9 mouse cellular contexts compared by ENCODE assay signal in genomic region chr15:90237657-90238056, GRCm38 (mm10). TPM values are rescaled to one million over a fixed set of nuclear protein-coding genes. Genes with fewer than 3 reads are reported as not detected.
DNase-seq lines count a peak whose midpoint lies in the region; ATAC-seq and TF ChIP-seq lines count a peak whose summit lies in the region.
"Had no signal": no experiment of that assay in that cellular context is flagged by ENCODE, and none has a peak within 500 bp of the region (broad histone marks: within the 10 kb centered on the region; RNA-seq: fewer than 3 reads in every experiment).

No protein-coding gene starts in this region.

- H3K27ac ChIP-seq in hindbrain, embryonic 11.5 days (ENCODE audit: low read depth, low read length), result no peak overlapping the region
- H3K27ac ChIP-seq in hindbrain, embryonic 12.5 days, result no peak overlapping the region
- no peak overlapping the region for H3K27ac ChIP-seq in midbrain, embryonic 14.5 days (replicated peaks; ENCODE audit: low read depth, low read length)
- no peak overlapping the region for H3K27ac ChIP-seq in midbrain, embryonic 13.5 days

- no peak overlapping the region for H3K4me3 ChIP-seq in hindbrain, embryonic 11.5 days (ENCODE audit: low read depth, low read length)
- H3K4me3 ChIP-seq in hindbrain, embryonic 12.5 days, result no peak overlapping the region
- H3K4me3 ChIP-seq in midbrain, embryonic 14.5 days (replicated peaks; ENCODE audit: low read depth, low read length), result no peak overlapping the region
- no peak overlapping the region for H3K4me3 ChIP-seq in midbrain, embryonic 13.5 days (replicated peaks)
- H3K4me3 ChIP-seq: hindbrain, embryonic 15.5 days had no signal

- no peaks in the 10 kb centered on the region for H3K27me3 ChIP-seq in hindbrain, embryonic 11.5 days (ENCODE audit: control insufficient read depth, insufficient read depth, low read length)
- no peaks in the 10 kb centered on the region for H3K27me3 ChIP-seq in hindbrain, embryonic 12.5 days
- no peaks in the 10 kb centered on the region for H3K27me3 ChIP-seq in midbrain, embryonic 14.5 days (ENCODE audit: control insufficient read depth, insufficient read depth, low read length)
- H3K27me3 ChIP-seq in midbrain, embryonic 13.5 days, result no peaks in the 10 kb centered on the region
- H3K27me3 ChIP-seq: hindbrain, embryonic 15.5 days had no signal

- DNase-seq in hindbrain, embryonic 11.5 days (ENCODE audit: low spot score), result peak; percentile 57
- DNase-seq in midbrain, embryonic 14.5 days, result peak; percentile 85
- DNase-seq in brain, embryonic 14.5 days (ENCODE audit: low read depth), result peak; percentile 84
- DNase-seq in retina, postnatal 1 day, result peak; percentile 65
- no peak for DNase-seq in cerebellum, adult 18-20 months

- no peaks in the 10 kb centered on the region for H3K9me3 ChIP-seq in hindbrain, embryonic 11.5 days (ENCODE audit: control insufficient read depth, low read length)
- H3K9me3 ChIP-seq in hindbrain, embryonic 12.5 days (replicated peaks), result no peaks in the 10 kb centered on the region
- no peaks in the 10 kb centered on the region for H3K9me3 ChIP-seq in midbrain, embryonic 14.5 days (ENCODE audit: control insufficient read depth, low read length)
- no peaks in the 10 kb centered on the region for H3K9me3 ChIP-seq in midbrain, embryonic 13.5 days
- H3K9me3 ChIP-seq: hindbrain, embryonic 15.5 days had no signal

- H3K36me3 ChIP-seq in hindbrain, embryonic 11.5 days (ENCODE audit: control insufficient read depth, insufficient read depth, low read length), result no peaks in the 10 kb centered on the region
- peaks cover 11% of the 10 kb centered on the region; the same call in 1 of the 2 replicates for H3K36me3 ChIP-seq in hindbrain, embryonic 12.5 days
- peaks cover 6% of the 10 kb centered on the region for H3K36me3 ChIP-seq in midbrain, embryonic 14.5 days (ENCODE audit: control insufficient read depth, insufficient read depth, low read length)
- H3K36me3 ChIP-seq in midbrain, embryonic 13.5 days, result peaks cover 14% of the 10 kb centered on the region

- TF ChIP-seq POLR2A in brain, embryonic 14.5 days (IDR thresholded peaks at IDR 0.05; ENCODE audit: borderline replicate concordance, extremely low read depth, insufficient read depth, insufficient read length, poor library complexity, severe bottlenecking), result no peak

- no peaks in the 10 kb centered on the region for H3K4me1 ChIP-seq in hindbrain, embryonic 11.5 days (replicated peaks; ENCODE audit: control insufficient read depth, insufficient read depth, low read length)
- no peaks in the 10 kb centered on the region for H3K4me1 ChIP-seq in hindbrain, embryonic 12.5 days
- H3K4me1 ChIP-seq in midbrain, embryonic 14.5 days (ENCODE audit: control insufficient read depth, insufficient read depth, low read length), result no peaks in the 10 kb centered on the region
- H3K4me1 ChIP-seq in midbrain, embryonic 13.5 days (replicated peaks), result no peaks in the 10 kb centered on the region
- H3K4me1 ChIP-seq: hindbrain, embryonic 15.5 days had no signal

- no peak for ATAC-seq in hindbrain, embryonic 11.5 days (ENCODE audit: low FRiP score)
- ATAC-seq in hindbrain, embryonic 12.5 days (ENCODE audit: low FRiP score), result no peak
- ATAC-seq in midbrain, embryonic 14.5 days (ENCODE audit: low FRiP score, low TSS enrichment), result no peak
- no peak for ATAC-seq in midbrain, embryonic 13.5 days
- no peak; the same call in 1 of the 2 replicates for ATAC-seq in granulocyte monocyte progenitor cell, adult 5-6 weeks (replicated peaks; ENCODE audit: poor library complexity, severe bottlenecking)

- H3K9ac ChIP-seq in hindbrain, embryonic 11.5 days (ENCODE audit: low read depth, low read length), result no peak overlapping the region
- no peak overlapping the region for H3K9ac ChIP-seq in hindbrain, embryonic 12.5 days
- H3K9ac ChIP-seq in midbrain, embryonic 14.5 days (replicated peaks; ENCODE audit: low read length), result no peak overlapping the region
- H3K9ac ChIP-seq in midbrain, embryonic 13.5 days (replicated peaks), result no peak overlapping the region
- H3K9ac ChIP-seq: hindbrain, embryonic 15.5 days had no signal

- H3K4me2 ChIP-seq in hindbrain, embryonic 11.5 days (replicated peaks; ENCODE audit: low read depth, low read length), result no peak overlapping the region
- no peak overlapping the region for H3K4me2 ChIP-seq in hindbrain, embryonic 12.5 days (replicated peaks)
- no peak overlapping the region for H3K4me2 ChIP-seq in midbrain, embryonic 14.5 days (ENCODE audit: low read length)
- no peak overlapping the region for H3K4me2 ChIP-seq in midbrain, embryonic 13.5 days (replicated peaks)
- H3K4me2 ChIP-seq: hindbrain, embryonic 15.5 days had no signal

- WGBS in hindbrain, embryonic 11.5 days, result 39% methylated on average over 2 of the region's 2 CpGs
- 40% methylated on average over 2 of the region's 2 CpGs for WGBS in hindbrain, embryonic 12.5 days
- 37% methylated on average over 2 of the region's 2 CpGs for WGBS in midbrain, embryonic 14.5 days
- 25% methylated on average over 2 of the region's 2 CpGs for WGBS in midbrain, embryonic 13.5 days

- TF ChIP-seq CTCF in brain, embryonic 14.5 days (IDR thresholded peaks at IDR 0.05; ENCODE audit: borderline replicate concordance, extremely low read depth, insufficient read depth, insufficient read length), result peak; percentile 55; the same call in 1 of the 2 replicates

RNA-seq across cellular contexts. Expression of gene Alg10b, which starts 13.5 kb away (rescaled TPM):
- 50.6 and 51.5 TPM in 2 replicates for polyA plus RNA-seq in hindbrain, embryonic 11.5 days (2014; fragmentation: Nextera tagmentation; extraction: Ambion mirVana)
- polyA plus RNA-seq in hindbrain, embryonic 12.5 days (2016; fragmentation: Nextera tagmentation; extraction: Ambion mirVana), result 49.2 and 53.5 TPM in 2 replicates
- polyA plus RNA-seq in midbrain, embryonic 14.5 days (2014; fragmentation: Nextera tagmentation; extraction: Ambion mirVana), result 58.8 and 63.8 TPM in 2 replicates
- polyA plus RNA-seq in midbrain, embryonic 13.5 days (2015; fragmentation: Nextera tagmentation; extraction: Ambion mirVana), result 47.9 and 52.6 TPM in 2 replicates
- polyA plus RNA-seq in brain, embryonic 14.5 days (2012; rRNA removed), result 41.5 and 53.8 TPM in 2 replicates
- 35.0 and 35.1 TPM in 2 replicates for total RNA-seq in granulocyte monocyte progenitor cell, adult 5-6 weeks (2014; fragmentation: Nextera tagmentation)
- 34.0 and 39.2 TPM in 2 replicates for total RNA-seq in granulocyte monocyte progenitor cell, adult 5-6 weeks (2017)

Comparison
In these comparisons a context has a peak if more than half of its experiments do, and no peak if none do; other contexts are left out.
1. DNase-seq: peak in hindbrain, embryonic 11.5 days (single experiment), midbrain, embryonic 14.5 days (single experiment), brain, embryonic 14.5 days (single experiment) and retina, postnatal 1 day (single experiment); none in cerebellum, adult 18-20 months (0 of 2).